Mouse (Mus musculus) E14TG2a.4 (cell line): ENCODE results near the gene Cntrob.

Experiments used
- CTCF ChIP-seq: conservative IDR thresholded peaks from 2 replicates; pipeline ENCODE4 v1.5.1; 2014; ENCODE audit warnings: low read length
- NANOG ChIP-seq: IDR thresholded peaks from 2 replicates; pipeline ENCODE4 v1.6.1; 2014; ENCODE audit warnings: borderline replicate concordance, low read length, mixed read lengths
- POU5F1 ChIP-seq: IDR thresholded peaks from 2 replicates; pipeline ENCODE4 v1.6.1; 2014; ENCODE audit warnings: low read length, borderline replicate concordance

DNA sequence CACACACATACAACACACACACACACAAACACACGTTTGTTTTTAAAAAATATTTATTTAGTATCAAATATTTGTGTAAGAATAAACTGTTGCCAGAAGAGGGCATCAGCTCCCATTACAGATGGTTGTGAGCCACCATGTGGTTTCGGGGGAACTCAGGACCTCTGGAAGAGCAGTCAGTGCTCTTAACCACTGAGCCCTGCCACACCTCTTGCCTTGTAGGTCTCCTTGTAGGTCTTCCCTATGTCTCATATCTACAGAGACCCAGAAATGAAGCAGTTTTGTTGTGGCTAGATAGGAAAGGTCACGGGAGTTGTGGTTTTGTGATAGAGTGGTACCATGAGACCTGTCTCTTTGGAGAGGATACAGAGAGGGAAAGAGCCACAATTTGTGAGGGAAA is 10.3 kb upstream of the Cntrob start:
- no peak for TF ChIP-seq CTCF
- no peak for TF ChIP-seq NANOG
- TF ChIP-seq POU5F1, result no peak
